Mouse (Mus musculus) limb, embryonic 14.5 days (tissue): ENCODE results near the gene Slc39a9. TPM values are rescaled to one million over a fixed set of nuclear protein-coding genes. Genes with fewer than 3 reads are reported as not detected.

ENCODE experiments used
- ATAC-seq: fragments of 200-750 bp; cut with Nextera tagmentation; 2 replicates; pipeline ENCODE4 v1.8.0; 2017; ENCODE audit warnings: low read depth, moderate number of reproducible peaks, moderate TSS enrichment; ENCODE audit not compliant: low FRiP score
- DNase-seq: peaks from one replicate; pipeline ENCODE4 v3.0.0-alpha.2; 2015; ENCODE audit warnings: low spot score
- H3K27ac ChIP-seq: fragments of 300-500 bp; sonication (generic); replicated peaks from 2 replicates; pipeline ENCODE4 v1.5.1; 2014; ENCODE audit warnings: low read depth, mild to moderate bottlenecking, low read length, moderate library complexity, mixed read lengths
- H3K27me3 ChIP-seq: fragments of 300-500 bp; sonication (generic); 2 replicates; pipeline ENCODE4 v1.6.1; 2014; ENCODE audit warnings: low read length, mixed read lengths; ENCODE audit not compliant: control insufficient read depth, insufficient read depth
- H3K36me3 ChIP-seq: fragments of 300-500 bp; sonication (generic); 2 replicates; pipeline ENCODE4 v1.6.1; 2014; ENCODE audit warnings: mild to moderate bottlenecking, low read length, moderate library complexity, mixed read lengths; ENCODE audit not compliant: control insufficient read depth, insufficient read depth
- H3K4me1 ChIP-seq: fragments of 300-500 bp; sonication (generic); 2 replicates; pipeline ENCODE4 v1.6.1; 2014; ENCODE audit warnings: antibody characterized with exemption, low read length, mixed read lengths; ENCODE audit not compliant: control insufficient read depth, insufficient read depth
- H3K4me2 ChIP-seq: fragments of 300-500 bp; sonication (generic); replicated peaks from 2 replicates; pipeline ENCODE4 v1.6.1; 2014; ENCODE audit warnings: low read depth, mild to moderate bottlenecking, low read length, moderate library complexity; ENCODE audit not compliant: severe bottlenecking
- H3K4me3 ChIP-seq: fragments of 300-500 bp; sonication (generic); replicated peaks from 2 replicates; pipeline ENCODE4 v1.5.1; 2014; ENCODE audit warnings: low read length
- H3K9ac ChIP-seq: fragments of 300-500 bp; sonication (generic); 2 replicates; pipeline ENCODE4 v1.6.1; 2014; ENCODE audit warnings: mild to moderate bottlenecking, low read depth, low read length, moderate library complexity; ENCODE audit not compliant: severe bottlenecking
- H3K9me3 ChIP-seq: fragments of 300-500 bp; sonication (generic); 2 replicates; pipeline ENCODE4 v1.6.1; 2016; ENCODE audit warnings: low read length; ENCODE audit not compliant: control insufficient read depth
- POLR2A ChIP-seq: fragments of 200-500 bp; IDR thresholded peaks from 2 replicates; pipeline ENCODE4 v1.8.0; 2012; ENCODE audit warnings: inconsistent platforms, mild to moderate bottlenecking, moderate library complexity, borderline replicate concordance; ENCODE audit not compliant: insufficient read depth, insufficient read length; ENCODE audit errors: extremely low read depth
- WGBS: fragments of 180-500 bp; shearing (Covaris S2); extraction: QIAGEN DNeasy Blood & Tissue Kit; methylation state at CpG from one replicate; pipeline ENCODE4 v1.1.7; 2014; 5-methylcytosine and 5-hydroxymethylcytosine counted together
- polyA plus RNA-seq, 2 experiments: library from polyadenylated mRNA; depleted of rRNA in 1 of 2; stranded (reverse) in 1 of 2; unstranded in 1 of 2; fragments of >200 nt; fragmentation: Nextera tagmentation in 1 of 2; extraction: Ambion mirVana in 1 of 2; gene quantifications; 2 replicates each; pipeline versions ENCODE4 v1.2.1 to v1.2.3; 2012 to 2014

Slc39a9 gene
- polyA plus RNA-seq, 2 experiments: 26.9 to 29.1 TPM

GRCm38 (mm10) chr12:80719141-80719540 lies 75.5 kb downstream of the Slc39a9 start:
- Histone ChIP-seq H3K9ac (no peak overlapping the region), H3K27me3 (no peaks in the 10 kb centered on the region), H3K4me1 (no peaks in the 10 kb centered on the region), H3K4me2 (no peak overlapping the region), H3K4me3 (no peak overlapping the region), H3K36me3 (no peaks in the 10 kb centered on the region), H3K9me3 (no peaks in the 10 kb centered on the region), H3K27ac (no peak overlapping the region)
- DNase-seq (no peak), ATAC-seq (no peak)
- no peak for TF ChIP-seq POLR2A
- WGBS: 69% methylated on average over 2 of the region's 2 CpGs

- no peak overlapping the region for H3K4me3 ChIP-seq
- WGBS: 82% methylated on average over 12 of the region's 12 CpGs
- no peak overlapping the region for H3K9ac ChIP-seq
- no peak for TF ChIP-seq POLR2A
- no peaks in the 10 kb centered on the region for H3K27me3 ChIP-seq
- no peak overlapping the region for H3K27ac ChIP-seq
- no peaks in the 10 kb centered on the region for H3K36me3 ChIP-seq
- ATAC-seq (no peak), DNase-seq (no peak)
- no peak overlapping the region for H3K4me2 ChIP-seq
- H3K4me1 ChIP-seq: no peaks in the 10 kb centered on the region
- H3K9me3 ChIP-seq: no peaks in the 10 kb centered on the region
These were observed 76.8 kb downstream of the Slc39a9 start for GRCm38 (mm10) chr12:80720507-80720906.

- H3K9me3 ChIP-seq: no peaks in the 10 kb centered on the region
- no peak overlapping the region for H3K27ac ChIP-seq
- no peaks in the 10 kb centered on the region for H3K27me3 ChIP-seq
- H3K4me2 ChIP-seq: no peak overlapping the region
- H3K4me1 ChIP-seq: no peaks in the 10 kb centered on the region
- ATAC-seq (no peak), DNase-seq (no peak)
- H3K4me3 ChIP-seq: no peak overlapping the region
- H3K9ac ChIP-seq: no peak overlapping the region
- no peaks in the 10 kb centered on the region for H3K36me3 ChIP-seq
- no peak for TF ChIP-seq POLR2A
- WGBS: 81% methylated on average over 15 of the region's 15 CpGs
These were observed 77.8 kb downstream of the Slc39a9 start for GRCm38 (mm10) chr12:80721458-80721857.

- no peak for TF ChIP-seq POLR2A
- H3K4me3 ChIP-seq: no peak overlapping the region
- H3K27me3 ChIP-seq: no peaks in the 10 kb centered on the region
- H3K4me1 ChIP-seq: no peaks in the 10 kb centered on the region
- WGBS: 33% methylated on average over 10 of the region's 10 CpGs
- DNase-seq (peak; percentile 80), ATAC-seq (no peak)
- no peak overlapping the region for H3K4me2 ChIP-seq
- H3K27ac ChIP-seq: no peak overlapping the region
- no peaks in the 10 kb centered on the region for H3K9me3 ChIP-seq
- H3K36me3 ChIP-seq: no peaks in the 10 kb centered on the region
- H3K9ac ChIP-seq: no peak overlapping the region
These were observed 81.3 kb downstream of the Slc39a9 start for GRCm38 (mm10) chr12:80724853-80725559.

GRCm38 (mm10) chr12:80728207-80728606 lies 84.5 kb downstream of the Slc39a9 start:
- no peak for ATAC-seq
- Histone ChIP-seq H3K9me3 (no peaks in the 10 kb centered on the region), H3K4me3 (no peak overlapping the region), H3K9ac (no peak overlapping the region), H3K36me3 (no peaks in the 10 kb centered on the region), H3K4me1 (no peaks in the 10 kb centered on the region), H3K27me3 (no peaks in the 10 kb centered on the region), H3K4me2 (no peak overlapping the region), H3K27ac (no peak overlapping the region)
- 31% methylated on average over 1 of the region's 1 CpGs for WGBS
- TF ChIP-seq POLR2A: no peak
- no peak for DNase-seq
